Comparison of ENCODE assay signal across 8 mouse cellular contexts in the genomic region with DNA sequence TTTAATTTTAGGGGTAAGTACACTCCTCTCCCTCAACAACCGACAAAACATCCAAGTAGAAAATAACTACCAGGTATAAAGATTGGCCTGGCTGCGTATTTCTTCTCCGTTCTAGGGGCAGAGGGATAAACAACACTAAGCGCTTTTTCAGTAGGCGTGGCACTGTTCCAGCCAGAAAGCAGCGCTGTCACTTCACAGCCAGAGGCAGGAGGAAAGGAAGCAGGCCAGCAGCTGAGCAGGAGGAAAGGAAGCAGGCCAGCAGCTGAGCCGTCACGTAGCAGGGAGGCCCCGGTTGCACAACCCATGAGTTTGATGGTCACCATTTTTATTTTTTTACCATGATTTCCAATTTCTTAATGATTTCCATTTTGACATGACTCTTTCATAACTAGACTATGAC. TPM values are rescaled to one million over a fixed set of nuclear protein-coding genes. Genes with fewer than 3 reads are reported as not detected.
DNase-seq lines count a peak whose midpoint lies in the region; ATAC-seq and TF ChIP-seq lines count a peak whose summit lies in the region.

No protein-coding gene starts in this region.

- H3K27me3 ChIP-seq in forebrain, embryonic 14.5 days (replicated peaks; ENCODE audit: control insufficient read depth, insufficient read depth, low read length): no peaks in the 10 kb centered on the region
- no peaks in the 10 kb centered on the region for H3K27me3 ChIP-seq in lung, embryonic 16.5 days (ENCODE audit: control insufficient read depth, insufficient read depth, low read depth, low read length)

- intact Hi-C loops in heart, postnatal 25 days (cut with DNase I): loop anchor here (5.0 kb wide), 1 partner anchor 51 kb away; a partner anchor contains a TSS

- peak overlapping the region; percentile 98; the same call in 1 of the 2 replicates for H3K27ac ChIP-seq in forebrain, embryonic 14.5 days (ENCODE audit: low read depth, low read length)
- H3K27ac ChIP-seq in layer of hippocampus, adult 2 months: peak overlapping the region; percentile 100
- H3K27ac ChIP-seq in lung, embryonic 16.5 days (ENCODE audit: low read length): peak overlapping the region; percentile 99

- H3K4me2 ChIP-seq in forebrain, embryonic 14.5 days (ENCODE audit: low read length): no peak overlapping the region
- H3K4me2 ChIP-seq in lung, embryonic 16.5 days (ENCODE audit: low read depth, low read length): peak overlapping the region; percentile 82

- peak; percentile 4 to 18 for DNase-seq in CD8-positive naive resting alpha-beta T cell, adult 2 months (ENCODE audit: low read depth in 2 of 2, low spot score in 2 of 2)
- peak; percentile 84 for DNase-seq in brain, adult 2 months (ENCODE audit: low read depth, low spot score)
- peak; percentile 41 for DNase-seq in forebrain, embryonic 14.5 days (ENCODE audit: low spot score)
- DNase-seq in heart, postnatal 25 days (ENCODE audit: low spot score): peak; percentile 57
- peak; percentile 42 to 47 for DNase-seq in layer of hippocampus, adult 2 months (ENCODE audit: low spot score in 2 of 2)
- peak; percentile 56 for DNase-seq in ovary, postnatal 36 days (ENCODE audit: low spot score)
- peak; percentile 24 to 40 for DNase-seq in thymus, postnatal 36 days

- H3K4me1 ChIP-seq in forebrain, embryonic 14.5 days (ENCODE audit: control insufficient read depth, insufficient read depth, low read length): peaks cover 11% of the 10 kb centered on the region
- peaks cover 34% of the 10 kb centered on the region for H3K4me1 ChIP-seq in lung, embryonic 16.5 days (replicated peaks; ENCODE audit: control insufficient read depth, insufficient read depth, low read length)

- H3K9me3 ChIP-seq in forebrain, embryonic 14.5 days (replicated peaks; ENCODE audit: control insufficient read depth, low read length): no peaks in the 10 kb centered on the region
- no peaks in the 10 kb centered on the region for H3K9me3 ChIP-seq in lung, embryonic 16.5 days (ENCODE audit: control insufficient read depth, low read length)

- H3K9ac ChIP-seq in forebrain, embryonic 14.5 days (ENCODE audit: low read length): no peak overlapping the region
- H3K9ac ChIP-seq in lung, embryonic 16.5 days (ENCODE audit: low read length): 0 out of 2 replicates have a peak overlapping the region, but pooled peaks have one; percentile 1

- H3K36me3 ChIP-seq in forebrain, embryonic 14.5 days (ENCODE audit: control insufficient read depth, insufficient read depth, low read length): peaks cover 33% of the 10 kb centered on the region
- H3K36me3 ChIP-seq in lung, embryonic 16.5 days (ENCODE audit: control insufficient read depth, insufficient read depth, low read length): peaks cover 5% of the 10 kb centered on the region; the same call in 1 of the 2 replicates

- ATAC-seq in forebrain, embryonic 14.5 days: no peak
- ATAC-seq in lung, embryonic 16.5 days (ENCODE audit: low read depth): peak; percentile 44

- TF ChIP-seq CTCF in layer of hippocampus, adult 2 months (conservative IDR thresholded peaks at IDR 0.05): no peak

- 67% methylated on average over 9 of the region's 9 CpGs for WGBS in forebrain, embryonic 14.5 days
- 30% methylated on average over 9 of the region's 9 CpGs for WGBS in lung, embryonic 16.5 days

- H3K4me3 ChIP-seq in forebrain, embryonic 14.5 days (ENCODE audit: low read depth, low read length): no peak overlapping the region
- peak overlapping the region; percentile 95 for H3K4me3 ChIP-seq in layer of hippocampus, adult 2 months
- H3K4me3 ChIP-seq in lung, embryonic 16.5 days (ENCODE audit: low read length): no peak overlapping the region

RNA-seq across cellular contexts. Expression of a gene that starts 1.6 kb away (rescaled TPM):
- 178 and 191 TPM in 2 replicates for polyA plus RNA-seq in forebrain, embryonic 14.5 days (2014; fragmentation: Nextera tagmentation; extraction: Ambion mirVana)
- 100 to 1,000 TPM; 221 to 222 TPM for total RNA-seq in heart, postnatal 25 days (2021)
- total RNA-seq in layer of hippocampus, adult 2 months (2021): 100 to 1,000 TPM; 138 to 142 TPM
- 168 and 183 TPM in 2 replicates for polyA plus RNA-seq in lung, embryonic 16.5 days (2015; fragmentation: Nextera tagmentation; extraction: Ambion mirVana)

RNA-seq across cellular contexts. Expression of a gene that starts 10.8 kb away (rescaled TPM):
- polyA plus RNA-seq in forebrain, embryonic 14.5 days (2014; fragmentation: Nextera tagmentation; extraction: Ambion mirVana): not detected in 2 replicates
- not detected for total RNA-seq in heart, postnatal 25 days (2021)
- not detected for total RNA-seq in layer of hippocampus, adult 2 months (2021)
- not detected in 2 replicates for polyA plus RNA-seq in lung, embryonic 16.5 days (2015; fragmentation: Nextera tagmentation; extraction: Ambion mirVana)

RNA-seq across cellular contexts. Expression of a gene that starts 24.7 kb away (rescaled TPM):
- 0.19 TPM in 1 of 2 replicates, not detected in the other for polyA plus RNA-seq in forebrain, embryonic 14.5 days (2014; fragmentation: Nextera tagmentation; extraction: Ambion mirVana)
- total RNA-seq in heart, postnatal 25 days (2021): not detected
- under 1 TPM; 0.31 to 0.86 TPM for total RNA-seq in layer of hippocampus, adult 2 months (2021)
- polyA plus RNA-seq in lung, embryonic 16.5 days (2015; fragmentation: Nextera tagmentation; extraction: Ambion mirVana): 0.24 and 0.29 TPM in 2 replicates

RNA-seq across cellular contexts. Expression of a gene that starts 39.7 kb away (rescaled TPM):
- polyA plus RNA-seq in forebrain, embryonic 14.5 days (2014; fragmentation: Nextera tagmentation; extraction: Ambion mirVana): not detected in 2 replicates
- not detected for total RNA-seq in heart, postnatal 25 days (2021)
- not detected for total RNA-seq in layer of hippocampus, adult 2 months (2021)
- polyA plus RNA-seq in lung, embryonic 16.5 days (2015; fragmentation: Nextera tagmentation; extraction: Ambion mirVana): not detected in 2 replicates

RNA-seq across cellular contexts. Expression of a gene that starts 51.7 kb away (rescaled TPM):
- polyA plus RNA-seq in forebrain, embryonic 14.5 days (2014; fragmentation: Nextera tagmentation; extraction: Ambion mirVana): 33.5 and 43.0 TPM in 2 replicates
- 10 to 100 TPM; 41.4 to 41.9 TPM for total RNA-seq in heart, postnatal 25 days (2021)
- total RNA-seq in layer of hippocampus, adult 2 months (2021): 10 to 100 TPM; 55.1 to 68.5 TPM
- 46.8 and 50.7 TPM in 2 replicates for polyA plus RNA-seq in lung, embryonic 16.5 days (2015; fragmentation: Nextera tagmentation; extraction: Ambion mirVana)

Comparison
In these comparisons a context has a peak if more than half of its experiments do, and no peak if none do; other contexts are left out.
1. DNase-seq: peak in every context shown above with its lines; median percentile 84 in brain, adult 2 months; 57 in heart, postnatal 25 days; 56 in ovary, postnatal 36 days; 44 in layer of hippocampus, adult 2 months; 41 in forebrain, embryonic 14.5 days; 32 in thymus, postnatal 36 days; 11 in CD8-positive naive resting alpha-beta T cell, adult 2 months.